Mouse (Mus musculus): ENCODE measurements around the gene Art4. TPM values are rescaled to one million over a fixed set of nuclear protein-coding genes. Genes with fewer than 3 reads are reported as not detected.

Gene Art4
- total and polyA plus RNA-seq, 3 experiments: 0.34 to 1.0 (median 0.48) TPM

DNA sequence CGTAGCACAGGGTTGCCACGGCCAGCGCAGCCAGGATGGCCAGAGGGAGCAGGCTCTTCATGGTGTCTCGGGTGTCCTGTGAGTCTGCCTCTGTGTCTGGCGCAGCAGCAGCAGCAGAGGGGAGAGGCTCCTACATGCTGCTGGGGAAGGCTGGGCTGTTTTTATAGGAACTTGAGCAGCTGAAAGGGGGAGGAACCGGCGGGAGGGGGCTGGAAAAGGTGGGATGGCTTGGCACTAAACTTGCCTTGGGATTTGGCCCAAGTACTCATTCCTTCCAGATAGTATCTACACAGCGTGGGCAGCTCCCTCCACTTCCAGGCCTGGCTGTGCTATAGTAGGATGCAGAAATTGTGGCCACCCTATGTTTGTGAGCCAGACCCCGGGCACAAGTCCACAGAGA is 18.1 kb upstream of the Art4 start, which contains the start of gene Mgp:
Gene Mgp (minus strand): TSS at position 154 of the 400 bp plus-strand sequence.
- no peak within 1 kb of the TSS for H3K4me2 ChIP-seq (ENCODE audit: insufficient read depth, low read depth, poor library complexity, severe bottlenecking)

DNA sequence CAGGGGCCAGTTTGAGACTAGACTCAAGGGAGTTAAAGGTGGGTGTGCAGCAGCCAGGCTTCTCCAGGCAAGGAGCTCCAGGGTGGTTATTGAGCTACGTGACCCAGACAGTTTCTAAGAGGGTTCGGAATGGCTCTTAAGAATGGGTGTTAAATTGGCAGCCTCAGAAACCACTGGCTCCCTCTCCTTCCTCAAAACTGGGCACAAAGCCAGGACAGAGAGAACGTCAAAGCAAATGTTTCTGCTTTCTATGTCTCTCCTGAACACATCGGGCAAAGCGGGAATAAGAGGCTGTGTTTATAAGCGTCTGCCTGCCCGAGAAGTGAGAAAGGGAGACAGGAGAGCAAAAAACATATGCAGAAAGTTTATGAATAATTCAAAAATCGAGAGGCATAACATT is 17.1 kb upstream of the Art4 start:
- H3K9me3 ChIP-seq (replicated peaks; ENCODE audit: low read length): no peaks in the 10 kb centered on the region
- dilution Hi-C loops (cut with MboI; ENCODE audit: extremely low pct_ligation_motif_present, extremely low pct_unique_long_range_greater_than_20kb, low sequenced_read_pairs) (loop anchor here (25.0 kb wide), 1 partner anchor 113 kb away; no protein-coding TSS in a partner anchor), in situ Hi-C loops (cut with MboI; ENCODE audit: low pct_ligation_motif_present, low pct_unique_long_range_greater_than_20kb, low sequenced_read_pairs) (no loop called here)
- H3K79me2 ChIP-seq (replicated peaks; ENCODE audit: control insufficient read depth, extremely low read depth, insufficient read depth, poor library complexity, severe bottlenecking): no peaks in the 10 kb centered on the region
- no peaks in the 10 kb centered on the region for H3K4me1 ChIP-seq (ENCODE audit: control insufficient read depth in 1 of 2, insufficient read depth in 2 of 2)
- H3K27ac ChIP-seq (ENCODE audit: insufficient read depth, low read depth): no peak overlapping the region
- H3K9ac ChIP-seq (ENCODE audit: insufficient read depth, low read depth): no peak overlapping the region
- peaks cover 0 to 22% of the 10 kb centered on the region in 2 experiments for H3K36me3 ChIP-seq (replicated peaks in 1 of 2; ENCODE audit: control insufficient read depth in 1 of 2, insufficient read depth in 1 of 2, low read length in 1 of 2)
- H3K27me3 ChIP-seq (replicated peaks): no peaks in the 10 kb centered on the region
- TF ChIP-seq NELFE (IDR thresholded peaks at IDR 0.05; ENCODE audit: low read depth, low read length): no peak
- TF ChIP-seq KAT2A (IDR thresholded peaks at IDR 0.05; ENCODE audit: insufficient replicate concordance, low read length): no peak
- no peak overlapping the region for H3K4me3 ChIP-seq (replicated peaks in 1 of 3; ENCODE audit: low read depth in 2 of 3, low read length in 2 of 3, poor library complexity in 1 of 3)
- H3K4me2 ChIP-seq (ENCODE audit: insufficient read depth, low read depth, poor library complexity, severe bottlenecking): no peak overlapping the region
- no peak for DNase-seq (ENCODE audit: extremely low read depth)

More for the DNA sequence above, 18.1 kb upstream of the Art4 start, which contains the start of gene Mgp:
- peaks cover 0 to 23% of the 10 kb centered on the region in 2 experiments for H3K36me3 ChIP-seq (replicated peaks in 1 of 2; ENCODE audit: control insufficient read depth in 1 of 2, insufficient read depth in 1 of 2, low read length in 1 of 2)
- H3K27me3 ChIP-seq (replicated peaks): no peaks in the 10 kb centered on the region
- DNase-seq (ENCODE audit: extremely low read depth): no peak
- H3K27ac ChIP-seq (ENCODE audit: insufficient read depth, low read depth): no peak within 1 kb of the TSS
- no peaks in the 10 kb centered on the region for H3K4me1 ChIP-seq (ENCODE audit: control insufficient read depth in 1 of 2, insufficient read depth in 2 of 2)
- dilution Hi-C loops (cut with MboI; ENCODE audit: extremely low pct_ligation_motif_present, extremely low pct_unique_long_range_greater_than_20kb, low sequenced_read_pairs): no loop called here
- H3K4me3 ChIP-seq (replicated peaks in 1 of 3; ENCODE audit: low read depth in 2 of 3, low read length in 2 of 3, poor library complexity in 1 of 3): no peak within 1 kb of the TSS
- no peaks in the 10 kb centered on the region for H3K9me3 ChIP-seq (replicated peaks; ENCODE audit: low read length)
- H3K9ac ChIP-seq (ENCODE audit: insufficient read depth, low read depth): no peak within 1 kb of the TSS
- in situ Hi-C loops (cut with MboI; ENCODE audit: low pct_ligation_motif_present, low pct_unique_long_range_greater_than_20kb, low sequenced_read_pairs): no loop called here
- TF ChIP-seq ZMIZ1 (IDR thresholded peaks at IDR 0.05; ENCODE audit: low read depth, low read length) (no peak), CHD1 (IDR thresholded peaks at IDR 0.05; ENCODE audit: low read depth, low read length) (no peak), HCFC1 (IDR thresholded peaks at IDR 0.05; ENCODE audit: low read depth, low read length) (no peak), SMC3 (IDR thresholded peaks at IDR 0.05; ENCODE audit: low read depth, low read length) (no peak), RCOR1 (conservative IDR thresholded peaks at IDR 0.05; ENCODE audit: low read depth, low read length) (no peak), MEF2A (IDR thresholded peaks at IDR 0.05; ENCODE audit: borderline replicate concordance, low read depth, low read length) (no peak), KAT2A (IDR thresholded peaks at IDR 0.05; ENCODE audit: insufficient replicate concordance, low read length) (no peak), ETS1 (conservative IDR thresholded peaks at IDR 0.05; ENCODE audit: low read depth, low read length) (no peak), TBP (conservative IDR thresholded peaks at IDR 0.05; ENCODE audit: low read depth, low read length) (no peak)
- no peaks in the 10 kb centered on the region for H3K79me2 ChIP-seq (replicated peaks; ENCODE audit: control insufficient read depth, extremely low read depth, insufficient read depth, poor library complexity, severe bottlenecking)

DNA sequence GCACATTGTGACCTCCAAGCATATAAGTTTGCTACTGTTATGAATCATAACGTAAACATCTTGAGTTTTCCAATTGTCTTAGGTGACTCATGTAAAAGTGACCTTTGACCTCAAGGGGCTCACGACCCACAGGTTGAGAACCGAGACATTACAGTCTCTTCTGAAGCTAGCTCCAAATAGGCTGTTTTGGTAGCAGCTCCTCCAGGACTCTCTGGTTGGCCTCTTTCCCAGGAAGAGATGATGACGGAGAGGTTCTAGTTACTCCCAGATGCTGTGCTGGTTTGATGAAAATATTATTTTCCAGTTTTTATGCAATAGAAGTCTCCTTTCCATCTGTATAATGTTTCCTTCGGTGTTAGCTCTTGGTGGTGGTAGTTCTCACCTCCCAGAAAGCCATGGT is 11.4 kb upstream of the Art4 start:
- no peak for DNase-seq (ENCODE audit: extremely low read depth)
- dilution Hi-C loops (cut with MboI; ENCODE audit: extremely low pct_ligation_motif_present, extremely low pct_unique_long_range_greater_than_20kb, low sequenced_read_pairs): loop anchor here (25.0 kb wide), 1 partner anchor 118 kb away; no protein-coding TSS in a partner anchor

More for the DNA sequence above, 11.4 kb upstream of the Art4 start:
- no peaks in the 10 kb centered on the region for H3K79me2 ChIP-seq (replicated peaks; ENCODE audit: control insufficient read depth, extremely low read depth, insufficient read depth, poor library complexity, severe bottlenecking)
- H3K9me3 ChIP-seq (replicated peaks; ENCODE audit: low read length): no peaks in the 10 kb centered on the region
- H3K27ac ChIP-seq (ENCODE audit: insufficient read depth, low read depth): no peak overlapping the region
- in situ Hi-C loops (cut with MboI; ENCODE audit: low pct_ligation_motif_present, low pct_unique_long_range_greater_than_20kb, low sequenced_read_pairs): no loop called here
- no peaks in the 10 kb centered on the region for H3K4me1 ChIP-seq (ENCODE audit: control insufficient read depth in 1 of 2, insufficient read depth in 2 of 2)
- no peak for TF ChIP-seq ZMIZ1 (IDR thresholded peaks at IDR 0.05; ENCODE audit: low read depth, low read length)
- no peak for TF ChIP-seq CHD2 (IDR thresholded peaks at IDR 0.05; ENCODE audit: low read length)
- no peak for TF ChIP-seq MEF2A (IDR thresholded peaks at IDR 0.05; ENCODE audit: borderline replicate concordance, low read depth, low read length)
- TF ChIP-seq IRF4 (IDR thresholded peaks at IDR 0.05; ENCODE audit: low read depth, low read length): no peak
- TF ChIP-seq CTCF (conservative IDR thresholded peaks at IDR 0.05 in 1 of 2, IDR thresholded peaks at IDR 0.05 in 1 of 2; ENCODE audit: low read depth in 2 of 2, low read length in 2 of 2): no peak
- no peak for TF ChIP-seq MAFK (IDR thresholded peaks at IDR 0.05; ENCODE audit: insufficient replicate concordance, low read length)
- TF ChIP-seq MXI1 (IDR thresholded peaks at IDR 0.05; ENCODE audit: low read depth, low read length): no peak
- no peak for TF ChIP-seq USF1 (IDR thresholded peaks at IDR 0.05; ENCODE audit: low read depth, low read length)
- no peak for TF ChIP-seq EP300 (IDR thresholded peaks at IDR 0.05; ENCODE audit: low read length)
- TF ChIP-seq POLR2A (IDR thresholded peaks at IDR 0.05; ENCODE audit: low read depth, low read length): no peak
- TF ChIP-seq ZC3H11A (IDR thresholded peaks at IDR 0.05; ENCODE audit: low read depth, low read length): no peak
- TF ChIP-seq E2F4 (IDR thresholded peaks at IDR 0.05; ENCODE audit: insufficient replicate concordance, low read depth, low read length): no peak
- no peak for TF ChIP-seq TCF12 (IDR thresholded peaks at IDR 0.05; ENCODE audit: low read depth, low read length)
- no peak for TF ChIP-seq PAX5 (IDR thresholded peaks at IDR 0.05; ENCODE audit: low read length)
- no peak for TF ChIP-seq NELFE (IDR thresholded peaks at IDR 0.05; ENCODE audit: low read depth, low read length)
- TF ChIP-seq KAT2A (IDR thresholded peaks at IDR 0.05; ENCODE audit: insufficient replicate concordance, low read length): no peak
- no peak for TF ChIP-seq TBP (conservative IDR thresholded peaks at IDR 0.05; ENCODE audit: low read depth, low read length)
- no peak for TF ChIP-seq UBTF (IDR thresholded peaks at IDR 0.05; ENCODE audit: low read depth, low read length)
- no peaks in the 10 kb centered on the region for H3K27me3 ChIP-seq (replicated peaks)
- H3K4me2 ChIP-seq (ENCODE audit: insufficient read depth, low read depth, poor library complexity, severe bottlenecking): no peak overlapping the region
- no peak overlapping the region for H3K9ac ChIP-seq (ENCODE audit: insufficient read depth, low read depth)
- H3K36me3 ChIP-seq (replicated peaks in 1 of 2; ENCODE audit: control insufficient read depth in 1 of 2, insufficient read depth in 1 of 2, low read length in 1 of 2): peaks cover 10 to 33% of the 10 kb centered on the region in 2 experiments
- H3K4me3 ChIP-seq (replicated peaks in 1 of 3; ENCODE audit: low read depth in 2 of 3, low read length in 2 of 3, poor library complexity in 1 of 3): no peak overlapping the region

All from CH12.LX (cell line).